ENCODE assay signal across 10 mouse cellular contexts in the genomic region with DNA sequence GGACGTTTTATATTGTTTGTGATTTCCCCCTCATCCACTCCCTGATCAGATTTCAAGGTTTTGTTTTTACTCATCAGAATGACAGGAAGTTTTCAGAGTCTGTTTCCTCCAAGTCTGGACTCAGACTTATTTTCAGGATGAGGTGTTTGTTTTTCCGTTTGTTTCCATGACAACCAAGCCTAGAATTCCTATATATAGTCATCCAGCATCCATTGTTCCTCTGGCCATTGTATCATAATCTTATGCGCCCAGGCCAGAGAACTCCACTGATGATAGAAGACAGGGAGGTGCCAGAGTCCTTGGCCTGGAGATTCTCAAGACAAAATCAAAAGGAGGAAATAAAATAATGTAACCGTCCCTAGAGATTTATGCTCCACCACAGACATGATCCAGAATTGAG.
DNase-seq lines count a peak whose midpoint lies in the region; ATAC-seq lines count a peak whose summit lies in the region.
"Had no signal": no experiment of that assay in that cellular context is flagged by ENCODE, and none has a peak within 500 bp of the region (broad histone marks: within the 10 kb centered on the region; RNA-seq: fewer than 3 reads in every experiment).

No protein-coding gene starts in this region.

- H3K9me3 ChIP-seq in embryonic facial prominence, embryonic 11.5 days (replicated peaks; ENCODE audit: control insufficient read depth, low read length) = no peaks in the 10 kb centered on the region
- H3K9me3 ChIP-seq in embryonic facial prominence, embryonic 10.5 days = no peaks in the 10 kb centered on the region
- H3K9me3 ChIP-seq: limb, embryonic 12.5 days; stomach, embryonic 15.5 days had no signal

- no peak for ATAC-seq in embryonic facial prominence, embryonic 11.5 days (replicated peaks; ENCODE audit: insufficient number of reproducible peaks, low FRiP score, low TSS enrichment, low read depth)

- H3K4me1 ChIP-seq in embryonic facial prominence, embryonic 11.5 days (ENCODE audit: control insufficient read depth, insufficient read depth, low read length) = no peaks in the 10 kb centered on the region
- H3K4me1 ChIP-seq in embryonic facial prominence, embryonic 10.5 days = peaks cover 34% of the 10 kb centered on the region
- peaks cover 14% of the 10 kb centered on the region; the same call in 1 of the 2 replicates for H3K4me1 ChIP-seq in brown adipose tissue, adult 24 weeks (ENCODE audit: control insufficient read depth, insufficient read depth, insufficient read length, low read length)
- H3K4me1 ChIP-seq: stomach, embryonic 15.5 days had no signal

- H3K4me3 ChIP-seq in embryonic facial prominence, embryonic 11.5 days (ENCODE audit: low read depth, low read length) = no peak overlapping the region
- H3K4me3 ChIP-seq in embryonic facial prominence, embryonic 10.5 days = no peak overlapping the region
- no peak overlapping the region for H3K4me3 ChIP-seq in brown adipose tissue, adult 24 weeks (ENCODE audit: insufficient read depth, low read depth, low read length)
- H3K4me3 ChIP-seq: limb, embryonic 12.5 days; stomach, embryonic 15.5 days had no signal

- H3K27ac ChIP-seq in embryonic facial prominence, embryonic 11.5 days (replicated peaks; ENCODE audit: low read depth, low read length) = no peak overlapping the region
- no peak overlapping the region for H3K27ac ChIP-seq in embryonic facial prominence, embryonic 10.5 days (replicated peaks)
- H3K27ac ChIP-seq in brown adipose tissue, adult 24 weeks (replicated peaks; ENCODE audit: low read depth, low read length) = peak overlapping the region; percentile 55
- H3K27ac ChIP-seq: stomach, embryonic 15.5 days had no signal

- 64% methylated on average over 4 of the region's 4 CpGs for WGBS in embryonic facial prominence, embryonic 11.5 days
- WGBS in embryonic facial prominence, embryonic 10.5 days = 67% methylated on average over 4 of the region's 4 CpGs

- no peaks in the 10 kb centered on the region for H3K36me3 ChIP-seq in embryonic facial prominence, embryonic 11.5 days (replicated peaks; ENCODE audit: control insufficient read depth, insufficient read depth, low read depth, low read length)
- H3K36me3 ChIP-seq in embryonic facial prominence, embryonic 10.5 days (replicated peaks) = peaks cover 100% of the 10 kb centered on the region
- H3K36me3 ChIP-seq: stomach, embryonic 15.5 days had no signal

- peak; percentile 49 for DNase-seq in embryonic facial prominence, embryonic 11.5 days (ENCODE audit: low spot score)
- no peak for DNase-seq in embryonic facial prominence, embryonic 10.5 days (ENCODE audit: low spot score)
- DNase-seq in kidney, adult 9 months = peak; percentile 60
- DNase-seq in kidney, adult 18-20 months = no peak
- DNase-seq in lung, postnatal 10 days = peak; percentile 40
- no peak for DNase-seq in layer of hippocampus, adult 18-20 months (ENCODE audit: low spot score in 2 of 2)
- no peak for DNase-seq in urinary bladder, postnatal 36 days (ENCODE audit: low spot score in 2 of 2)

- no peak overlapping the region for H3K4me2 ChIP-seq in embryonic facial prominence, embryonic 11.5 days (ENCODE audit: low read depth, low read length)
- H3K4me2 ChIP-seq: limb, embryonic 12.5 days; stomach, embryonic 15.5 days had no signal

- no peaks in the 10 kb centered on the region for H3K27me3 ChIP-seq in embryonic facial prominence, embryonic 11.5 days (ENCODE audit: control insufficient read depth, insufficient read depth, low read length)
- H3K27me3 ChIP-seq in embryonic facial prominence, embryonic 10.5 days (replicated peaks; ENCODE audit: low read depth, poor library complexity, severe bottlenecking) = no peaks in the 10 kb centered on the region
- H3K27me3 ChIP-seq: limb, embryonic 12.5 days; stomach, embryonic 15.5 days had no signal

- H3K9ac ChIP-seq in embryonic facial prominence, embryonic 11.5 days (replicated peaks; ENCODE audit: low read length) = no peak overlapping the region
- H3K9ac ChIP-seq: limb, embryonic 12.5 days; stomach, embryonic 15.5 days had no signal

Comparison
In these comparisons a context has a peak if more than half of its experiments do, and no peak if none do; other contexts are left out.
1. DNase-seq: peak in embryonic facial prominence, embryonic 11.5 days (single experiment), kidney, adult 9 months (single experiment) and lung, postnatal 10 days (single experiment); none in embryonic facial prominence, embryonic 10.5 days (single experiment), kidney, adult 18-20 months (single experiment), layer of hippocampus, adult 18-20 months (0 of 2) and urinary bladder, postnatal 36 days (0 of 2).